Mouse (Mus musculus) embryonic facial prominence, embryonic 11.5 days (tissue): ENCODE measurements at regions not wholly inside any gene's neighbourhood (a gene's known extent, or its start where the extent isn't known, plus 50 kb on each side); places are given as distances from the start of the nearest gene placed in this dataset.

Experiments
- ATAC-seq: fragments of 200-750 bp; cut with Nextera tagmentation; replicated peaks from 2 replicates; pipeline ENCODE4 v1.8.0; 2017; ENCODE audit warnings: low read depth; ENCODE audit not compliant: insufficient number of reproducible peaks, low FRiP score, low TSS enrichment
- DNase-seq: peaks from one replicate; pipeline ENCODE4 v3.0.0-alpha.2; 2015; ENCODE audit warnings: low spot score
- H3K27ac ChIP-seq: fragments of 300-500 bp; sonication (generic); replicated peaks from 2 replicates; pipeline ENCODE4 v1.5.1; 2014; ENCODE audit warnings: mild to moderate bottlenecking, low read depth, low read length, control low read depth
- H3K27me3 ChIP-seq: fragments of 300-500 bp; sonication (generic); 2 replicates; pipeline ENCODE4 v1.6.1; 2014; ENCODE audit warnings: mild to moderate bottlenecking, low read length, moderate library complexity, mixed read lengths; ENCODE audit not compliant: control insufficient read depth, insufficient read depth
- H3K36me3 ChIP-seq: fragments of 300-500 bp; sonication (generic); replicated peaks from 2 replicates; pipeline ENCODE4 v1.6.1; 2014; ENCODE audit warnings: low read depth, mild to moderate bottlenecking, low read length, moderate library complexity, mixed read lengths; ENCODE audit not compliant: control insufficient read depth, insufficient read depth
- H3K4me1 ChIP-seq: fragments of 300-500 bp; sonication (generic); 2 replicates; pipeline ENCODE4 v1.6.1; 2014; ENCODE audit warnings: low read length, mixed read lengths; ENCODE audit not compliant: control insufficient read depth, insufficient read depth
- H3K4me2 ChIP-seq: fragments of 300-500 bp; sonication (generic); 2 replicates; pipeline ENCODE4 v1.6.1; 2014; ENCODE audit warnings: low read depth, mild to moderate bottlenecking, control low read depth, low read length, moderate library complexity
- H3K4me3 ChIP-seq: fragments of 300-500 bp; sonication (generic); 2 replicates; pipeline ENCODE4 v1.5.1; 2014; ENCODE audit warnings: low read depth, low read length, control low read depth
- H3K9ac ChIP-seq: fragments of 300-500 bp; sonication (generic); replicated peaks from 2 replicates; pipeline ENCODE4 v1.6.1; 2014; ENCODE audit warnings: mild to moderate bottlenecking, control low read depth, low read length
- H3K9me3 ChIP-seq: fragments of 300-500 bp; sonication (generic); replicated peaks from 2 replicates; pipeline ENCODE4 v1.6.1; 2016; ENCODE audit warnings: mild to moderate bottlenecking, low read length, inconsistent platforms, mixed read lengths; ENCODE audit not compliant: control insufficient read depth
- WGBS: fragments of 180-500 bp; shearing (Covaris S2); extraction: QIAGEN DNeasy Blood & Tissue Kit; methylation state at CpG from one replicate; pipeline ENCODE4 v1.1.7; 2014; 5-methylcytosine and 5-hydroxymethylcytosine counted together

DNA sequence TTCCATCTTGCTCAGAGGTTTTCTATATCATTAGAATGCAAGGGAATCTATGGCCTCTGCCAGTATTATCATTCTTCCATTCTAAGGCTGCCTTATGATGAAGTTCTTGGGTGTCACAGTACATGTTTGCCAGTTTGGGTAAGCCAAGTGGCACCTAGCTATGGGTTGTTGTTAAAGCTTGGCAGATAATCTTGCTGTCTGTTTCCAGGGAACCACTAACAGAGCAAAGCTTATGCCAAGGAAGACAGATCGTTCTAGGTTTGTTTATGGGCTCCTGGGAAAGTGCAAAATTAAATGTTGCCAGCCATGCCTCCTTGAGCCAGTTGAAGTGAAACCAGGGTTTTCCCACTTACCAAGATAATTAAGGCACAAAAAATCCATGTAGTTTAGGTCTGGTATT, 292.9 kb upstream of the Cobl start:
- WGBS, result 86% methylated on average over 1 of the region's 1 CpGs
- no peaks in the 10 kb centered on the region for H3K27me3 ChIP-seq

DNA sequence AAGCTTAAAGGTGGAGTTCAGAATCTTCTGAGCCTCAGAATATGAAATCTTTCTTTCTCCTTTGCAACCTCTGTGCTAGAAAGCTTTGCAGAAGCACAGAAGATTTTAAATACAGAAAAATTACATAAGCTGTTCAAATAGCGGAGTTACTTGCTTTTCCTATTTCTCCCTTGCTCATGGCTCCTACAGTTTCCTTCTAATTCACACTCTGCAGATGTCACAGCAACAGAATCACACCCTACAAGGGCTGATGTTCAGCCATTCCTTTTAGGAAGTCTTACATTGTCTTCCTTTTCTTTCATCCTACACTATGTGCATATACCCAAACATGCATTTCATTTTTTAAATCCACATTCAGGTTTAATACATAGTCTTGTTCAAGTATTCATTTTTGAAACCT, 285.3 kb upstream of the Cobl start:
- Histone ChIP-seq H3K4me2 (no peak overlapping the region), H3K36me3 (no peaks in the 10 kb centered on the region), H3K9ac (no peak overlapping the region), H3K27ac (no peak overlapping the region), H3K9me3 (no peaks in the 10 kb centered on the region), H3K4me1 (no peaks in the 10 kb centered on the region), H3K27me3 (no peaks in the 10 kb centered on the region), H3K4me3 (no peak overlapping the region)
- 100% methylated on average over 1 of the region's 1 CpGs for WGBS
- DNase-seq, result no peak
- ATAC-seq, result no peak

More for the DNA sequence above, 292.9 kb upstream of the Cobl start:
- H3K4me2 ChIP-seq, result no peak overlapping the region
- H3K36me3 ChIP-seq, result no peaks in the 10 kb centered on the region
- H3K27ac ChIP-seq, result no peak overlapping the region
- H3K4me3 ChIP-seq, result no peak overlapping the region
- H3K9me3 ChIP-seq, result no peaks in the 10 kb centered on the region
- H3K9ac ChIP-seq, result no peak overlapping the region
- H3K4me1 ChIP-seq, result no peaks in the 10 kb centered on the region
- ATAC-seq (no peak), DNase-seq (no peak)

DNA sequence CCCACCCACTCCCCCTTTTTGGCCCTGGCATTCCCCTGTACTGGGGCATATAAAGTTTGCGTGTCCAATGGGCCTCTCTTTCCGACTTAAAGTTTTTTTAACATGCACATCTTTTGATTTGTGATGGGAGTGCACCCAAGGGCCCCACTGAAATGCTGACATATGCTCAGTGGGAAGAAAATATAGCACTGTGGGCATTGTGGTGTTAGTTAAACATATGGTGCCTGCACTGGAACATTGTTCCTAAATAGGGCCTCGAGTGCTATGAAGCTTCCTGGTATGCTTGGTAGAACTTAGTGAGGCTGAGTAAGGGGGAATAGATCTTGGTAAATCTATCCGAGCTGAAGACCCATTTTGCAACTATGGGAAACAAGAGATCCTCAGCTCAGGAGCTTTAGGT, 284.5 kb upstream of the Cobl start:
- DNase-seq, result no peak
- Histone ChIP-seq H3K9ac (no peak overlapping the region), H3K36me3 (no peaks in the 10 kb centered on the region), H3K27me3 (no peaks in the 10 kb centered on the region), H3K9me3 (no peaks in the 10 kb centered on the region), H3K4me3 (no peak overlapping the region), H3K27ac (no peak overlapping the region), H3K4me2 (no peak overlapping the region), H3K4me1 (no peaks in the 10 kb centered on the region)
- WGBS, result 93% methylated on average over 4 of the region's 4 CpGs
- no peak for ATAC-seq

DNA sequence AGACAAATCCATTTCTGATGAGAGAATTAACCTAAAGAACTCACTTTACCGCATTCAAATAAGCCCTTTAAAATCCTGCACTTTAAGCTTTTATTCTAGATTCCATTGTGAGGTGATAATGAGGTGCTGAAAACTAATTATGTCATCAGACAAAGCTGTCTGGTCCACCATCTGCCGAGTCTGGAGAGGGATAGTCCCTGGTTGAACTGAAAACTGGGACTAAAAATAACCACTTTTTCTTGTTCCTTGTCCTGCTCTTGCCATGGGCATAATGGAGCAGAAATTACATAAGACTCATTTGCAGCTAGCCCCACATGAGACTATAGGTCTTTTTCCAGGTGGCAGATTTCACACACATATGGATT, 277.4 kb upstream of the Cobl start:
- Histone ChIP-seq H3K27ac (no peak overlapping the region), H3K9ac (no peak overlapping the region), H3K4me1 (no peaks in the 10 kb centered on the region), H3K4me3 (no peak overlapping the region), H3K4me2 (no peak overlapping the region), H3K9me3 (no peaks in the 10 kb centered on the region), H3K27me3 (no peaks in the 10 kb centered on the region), H3K36me3 (no peaks in the 10 kb centered on the region)
- DNase-seq (no peak), ATAC-seq (no peak)
- WGBS, result 67% methylated on average over 2 of the region's 2 CpGs

- H3K27ac ChIP-seq, result no peak overlapping the region
- no peaks in the 10 kb centered on the region for H3K4me1 ChIP-seq
- whole genome bisulfite sequencing, result 81% methylated on average over 3 of the region's 3 CpGs
- ATAC-seq (no peak), DNase-seq (no peak)
- H3K9me3 ChIP-seq, result no peaks in the 10 kb centered on the region
- H3K36me3 ChIP-seq, result no peaks in the 10 kb centered on the region
- no peak overlapping the region for H3K4me2 ChIP-seq
- no peak overlapping the region for H3K4me3 ChIP-seq
- H3K27me3 ChIP-seq, result no peaks in the 10 kb centered on the region
- H3K9ac ChIP-seq, result no peak overlapping the region
Measured at GRCm38 (mm10) chr11:12741418-12742158, 276.8 kb upstream of the Cobl start.

DNA sequence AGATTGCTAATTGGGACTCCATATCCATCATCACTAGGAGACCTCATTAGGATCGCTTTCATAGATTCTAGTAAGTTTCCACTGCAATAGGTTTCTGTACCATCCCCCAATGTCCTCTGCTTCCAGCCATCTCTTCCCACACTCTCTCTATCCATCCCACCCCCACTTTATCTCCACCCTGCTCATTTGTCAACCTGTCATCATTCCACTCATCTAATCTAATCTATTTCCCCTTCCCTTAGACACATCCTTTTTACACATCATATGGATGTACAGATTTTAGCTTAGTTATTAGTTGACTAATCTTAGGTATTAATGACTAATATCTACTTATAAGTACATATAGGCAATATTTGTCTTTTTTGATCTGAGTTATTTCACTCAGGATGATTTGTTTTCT, 269.5 kb upstream of the Cobl start:
- Histone ChIP-seq H3K9me3 (no peaks in the 10 kb centered on the region), H3K4me1 (no peaks in the 10 kb centered on the region), H3K36me3 (no peaks in the 10 kb centered on the region), H3K27me3 (no peaks in the 10 kb centered on the region), H3K4me2 (no peak overlapping the region), H3K4me3 (no peak overlapping the region), H3K9ac (no peak overlapping the region), H3K27ac (no peak overlapping the region)
- 83% methylated on average over 1 of the region's 1 CpGs for WGBS
- ATAC-seq (no peak), DNase-seq (no peak)

GRCm38 (mm10) chr11:12727293-12727692, 262.5 kb upstream of the Cobl start:
- Histone ChIP-seq H3K4me3 (no peak overlapping the region), H3K4me2 (no peak overlapping the region), H3K27ac (no peak overlapping the region), H3K27me3 (no peaks in the 10 kb centered on the region), H3K4me1 (no peaks in the 10 kb centered on the region), H3K36me3 (no peaks in the 10 kb centered on the region), H3K9me3 (no peaks in the 10 kb centered on the region), H3K9ac (no peak overlapping the region)
- ATAC-seq (no peak), DNase-seq (no peak)
- WGBS, result 82% methylated on average over 1 of the region's 1 CpGs

GRCm38 (mm10) chr11:12726492-12726891, 261.7 kb upstream of the Cobl start:
- Histone ChIP-seq H3K4me3 (no peak overlapping the region), H3K36me3 (no peaks in the 10 kb centered on the region), H3K9me3 (no peaks in the 10 kb centered on the region), H3K27ac (no peak overlapping the region), H3K4me1 (no peaks in the 10 kb centered on the region), H3K4me2 (no peak overlapping the region), H3K27me3 (no peaks in the 10 kb centered on the region), H3K9ac (no peak overlapping the region)
- 91% methylated on average over 4 of the region's 4 CpGs for WGBS
- DNase-seq (no peak), ATAC-seq (no peak)
